Mouse (Mus musculus): ENCODE data around the gene Abcd3. TPM values are rescaled to one million over a fixed set of nuclear protein-coding genes. Genes with fewer than 3 reads are reported as not detected.

The Abcd3 gene
- total RNA-seq (2021), result 10 to 100 TPM; 47.4 to 48.7 TPM
- long read RNA-seq, experiment 1, transcript Abcd3-201 (23 exons, 3,489 nt), result major isoform, 60 of 71 reads
- long read RNA-seq, experiment 1, partial matches to known transcripts, result 4 of 71 reads
- long read RNA-seq, experiment 1, other reads (novel, unspliced or antisense), result 6 of 71 reads
- long read RNA-seq, experiment 2, transcript Abcd3-201 (23 exons, 3,489 nt), result major isoform, 41 of 55 reads
- long read RNA-seq, experiment 2, partial matches to known transcripts, result 5 of 55 reads
- long read RNA-seq, experiment 2, other reads (novel, unspliced or antisense), result 9 of 55 reads

- DNase-seq (ENCODE audit: low spot score in 2 of 2), result peak; percentile 73 to 83
These were observed at the start of gene Abcd3 for GRCm38 (mm10) chr3:121814877-121815548. Gene Abcd3 (minus strand): TSS chr3:121815302.

DNA sequence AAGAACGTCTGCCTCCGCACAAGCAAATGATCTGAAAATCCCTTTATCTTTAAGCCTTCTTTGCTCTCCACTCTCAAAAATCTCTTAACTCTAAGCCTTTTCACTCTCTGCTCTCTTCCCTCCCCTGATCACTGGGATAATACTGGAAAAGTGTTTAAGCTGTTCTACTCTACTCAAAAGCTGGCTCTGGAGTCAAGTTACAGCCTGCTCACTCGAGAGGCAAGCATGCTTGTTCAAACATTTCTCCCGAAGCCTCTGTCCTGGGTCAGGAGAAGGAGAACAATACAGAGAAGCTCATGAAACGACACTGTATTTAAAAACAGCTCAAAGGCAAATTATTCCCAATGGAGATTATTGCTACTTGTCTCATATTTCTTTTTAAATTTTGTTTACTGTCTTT, 44.0 kb upstream of the Abcd3 start:
- no peak for DNase-seq (ENCODE audit: low spot score in 2 of 2)

DNA sequence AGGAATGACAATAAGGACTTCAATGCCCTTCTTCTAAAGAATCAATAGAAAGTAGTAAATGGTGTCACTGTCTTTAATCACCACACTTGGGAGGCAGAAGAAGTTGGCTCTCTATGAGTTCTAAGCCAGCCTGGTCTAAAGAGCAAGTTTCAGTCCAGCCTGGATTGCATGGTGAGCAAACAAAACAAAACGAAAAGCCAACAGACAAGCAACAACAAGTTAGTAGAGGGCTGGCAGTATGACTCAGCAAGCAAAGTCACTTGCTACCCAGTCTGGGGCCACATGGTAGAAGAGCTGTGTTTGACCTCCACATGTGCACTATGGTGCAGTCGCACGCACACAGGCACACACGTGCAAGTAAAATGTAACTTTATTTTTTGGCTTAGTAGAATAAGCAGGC, 41.0 kb upstream of the Abcd3 start:
- no peak for DNase-seq (ENCODE audit: low spot score in 2 of 2)

DNA sequence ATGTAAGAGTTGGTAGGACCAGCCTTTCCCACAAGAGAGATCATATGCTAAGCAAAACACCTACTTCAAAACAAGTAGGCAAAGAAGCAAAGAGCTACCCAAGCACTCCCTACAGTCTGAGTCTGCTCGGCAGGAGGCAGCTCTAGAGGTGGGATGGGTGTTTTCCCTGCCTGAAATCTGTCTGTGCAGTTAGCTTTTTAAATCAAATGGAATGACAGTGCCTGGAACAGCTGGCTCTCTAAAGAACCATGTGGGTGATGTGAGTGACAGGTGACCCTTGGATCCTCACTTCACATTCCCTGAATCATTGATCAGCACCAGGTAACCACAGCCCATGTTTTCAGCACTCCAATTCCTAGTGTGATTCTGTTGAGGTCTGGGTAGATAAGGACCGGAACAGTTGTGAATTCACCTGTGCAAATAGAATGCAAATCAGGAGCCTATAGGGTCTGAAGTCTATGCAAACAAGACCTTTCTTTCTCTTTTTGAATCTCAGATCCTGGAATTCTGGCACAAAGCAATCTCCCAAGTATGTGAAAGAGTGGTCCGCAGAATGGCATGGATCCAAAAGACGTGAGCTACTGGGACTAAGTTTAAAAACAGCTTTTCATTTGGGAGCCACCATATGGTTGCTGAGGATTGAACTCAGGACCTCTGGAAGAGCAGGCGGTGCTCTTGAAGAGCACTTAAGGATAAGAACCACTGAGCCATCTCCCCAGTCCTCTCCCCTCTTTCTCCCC, 38.8 kb upstream of the Abcd3 start:
- peak in 1 of 2 experiments; percentile 3 for DNase-seq (ENCODE audit: low spot score in 2 of 2)

DNA sequence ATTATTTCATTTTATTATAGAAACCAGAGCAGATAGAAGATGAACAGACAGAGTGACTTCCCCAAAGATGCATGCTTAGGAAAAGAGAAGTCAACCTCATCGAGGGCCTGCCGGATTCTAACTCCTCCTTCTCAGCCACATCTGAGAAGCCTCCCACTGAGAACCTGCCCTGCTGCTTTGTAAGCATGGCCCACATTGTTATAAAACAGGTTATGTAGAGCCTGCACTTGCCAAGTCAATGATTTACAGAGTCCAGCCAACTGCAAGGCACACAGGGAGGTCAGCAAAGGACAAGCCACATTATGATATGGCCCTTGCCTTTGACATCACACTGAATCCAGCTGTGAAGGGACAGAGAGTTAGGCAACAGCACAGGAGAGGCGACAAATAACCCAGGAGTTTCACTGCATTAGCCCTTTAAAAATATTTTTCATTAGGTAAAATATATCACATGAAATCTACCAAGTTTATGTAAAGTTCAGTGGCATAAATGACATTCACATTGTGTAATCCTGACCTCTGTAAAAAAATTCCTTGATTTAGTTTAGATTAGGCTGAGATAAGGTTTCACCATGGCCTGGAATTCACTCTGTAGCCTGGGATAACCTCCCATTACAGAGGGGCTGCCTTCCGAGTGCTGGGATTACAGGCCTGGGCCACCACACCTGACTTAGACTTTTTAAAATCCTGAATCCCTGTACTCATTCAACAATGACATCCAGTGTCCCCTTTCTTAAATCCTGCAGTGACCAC, 37.1 kb upstream of the Abcd3 start:
- DNase-seq (ENCODE audit: low spot score in 2 of 2), result no peak

DNA sequence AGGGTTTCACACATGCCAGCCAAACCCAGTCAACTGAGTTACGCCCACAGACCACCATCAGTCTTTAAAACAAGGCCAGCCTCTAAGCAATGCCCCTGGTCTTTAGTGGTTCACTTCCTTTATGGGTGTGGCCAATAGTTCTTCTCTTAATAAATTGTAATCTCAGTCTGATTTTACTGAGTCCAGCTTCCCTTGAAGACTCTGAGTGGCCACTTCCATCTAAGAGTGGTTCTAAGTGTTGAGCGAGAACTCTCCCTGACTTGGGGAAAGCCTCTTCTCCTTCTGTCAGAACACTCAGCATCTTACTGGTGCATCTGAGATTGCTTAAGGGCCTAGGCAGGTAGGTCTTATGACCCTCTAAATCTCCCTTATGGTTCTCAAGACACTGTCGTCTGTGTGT, 35.9 kb upstream of the Abcd3 start:
- DNase-seq (ENCODE audit: low spot score in 2 of 2), result no peak

DNA sequence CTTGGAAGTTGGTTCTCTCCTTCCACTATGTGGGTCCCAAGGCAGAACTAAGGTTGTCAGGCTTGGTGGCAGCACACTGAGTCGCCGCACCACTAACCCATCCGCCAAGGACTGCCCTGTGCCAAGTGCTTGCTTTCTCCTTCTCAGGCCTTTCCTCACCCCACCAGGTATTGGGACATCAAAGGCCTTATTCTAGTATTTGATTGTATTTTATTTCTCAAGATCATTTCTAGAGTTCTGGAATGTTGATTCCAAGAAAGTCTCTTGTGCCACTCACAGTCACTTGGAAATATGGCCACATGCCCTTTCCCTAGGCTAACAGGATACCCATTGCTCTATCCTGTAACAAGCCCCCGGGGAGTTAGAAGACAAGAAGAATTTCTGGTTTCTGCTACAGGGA, 35.3 kb upstream of the Abcd3 start:
- DNase-seq (ENCODE audit: low spot score in 2 of 2), result no peak

DNA sequence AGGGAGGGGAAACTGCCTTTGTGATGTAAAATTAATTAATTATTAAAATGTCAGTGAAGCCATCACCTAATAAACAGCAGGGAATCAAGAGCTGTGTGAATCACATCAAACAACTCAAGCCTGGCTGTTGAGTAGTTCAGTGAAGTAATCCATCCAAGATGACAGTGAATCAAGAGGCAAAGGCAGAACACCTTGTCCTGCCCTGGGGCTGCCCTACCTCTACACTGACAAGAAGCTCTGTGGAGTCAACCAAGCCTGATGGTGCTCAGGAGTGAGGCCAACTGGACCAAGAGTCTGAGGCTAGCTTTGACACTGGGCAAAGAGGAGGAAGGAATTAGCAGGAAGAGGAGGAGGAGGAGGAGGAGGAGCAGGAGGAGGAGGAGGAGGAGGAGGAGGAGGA, 32.2 kb upstream of the Abcd3 start:
- DNase-seq (ENCODE audit: low spot score in 2 of 2), result no peak

- DNase-seq (ENCODE audit: low spot score in 2 of 2), result no peak
These were observed 29.6 kb upstream of the Abcd3 start for GRCm38 (mm10) chr3:121844658-121845057.

- no peak for DNase-seq (ENCODE audit: low spot score in 2 of 2)
These were observed 28.9 kb upstream of the Abcd3 start for GRCm38 (mm10) chr3:121844013-121844412.

DNA sequence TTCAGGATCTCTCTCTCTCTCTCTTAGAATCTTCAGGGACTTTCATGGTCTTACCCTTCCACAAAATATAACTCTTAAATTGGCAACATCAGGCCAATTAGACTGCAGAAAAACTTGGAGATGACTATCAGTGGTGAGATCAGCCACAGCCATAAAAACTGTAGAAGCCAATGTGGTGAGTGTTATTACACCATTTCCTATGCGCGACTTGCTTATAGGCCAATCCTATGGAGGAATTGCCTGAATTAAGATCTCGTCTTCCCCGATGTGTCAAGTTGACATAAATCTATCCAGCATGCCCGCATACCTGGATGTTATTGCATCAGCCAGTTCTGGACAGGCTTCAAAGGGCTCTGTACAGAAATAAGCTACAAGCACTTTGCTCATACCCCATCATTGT, 28.2 kb upstream of the Abcd3 start:
- DNase-seq (ENCODE audit: low spot score in 2 of 2), result no peak

DNA sequence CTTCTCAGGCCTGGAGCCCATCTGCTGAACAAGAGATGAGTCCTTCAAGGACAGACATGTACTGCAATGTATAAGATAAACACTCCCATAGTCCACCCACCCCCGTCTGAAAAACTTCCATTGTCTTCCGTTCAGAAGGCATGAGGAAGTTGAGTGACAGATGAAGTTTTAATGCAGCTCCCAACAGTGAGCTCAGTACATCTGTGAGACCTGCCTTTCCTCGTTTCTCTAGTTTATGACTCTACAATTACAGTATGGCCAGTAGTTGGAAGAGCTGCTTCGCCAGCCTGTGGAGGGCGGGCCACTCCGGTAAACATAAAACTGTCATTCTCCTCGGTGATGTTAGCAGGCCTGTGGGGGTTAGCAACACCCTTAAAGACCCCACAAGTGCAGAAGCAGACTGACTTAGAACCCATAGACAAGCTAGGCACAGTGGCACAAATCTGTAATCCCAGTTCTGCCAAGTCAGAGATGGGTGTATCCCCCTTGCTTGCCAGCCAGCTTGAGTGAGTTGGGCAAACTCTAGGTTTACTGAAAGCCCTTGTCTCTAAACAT, 27.3 kb upstream of the Abcd3 start:
- DNase-seq (ENCODE audit: low spot score in 2 of 2), result no peak

DNA sequence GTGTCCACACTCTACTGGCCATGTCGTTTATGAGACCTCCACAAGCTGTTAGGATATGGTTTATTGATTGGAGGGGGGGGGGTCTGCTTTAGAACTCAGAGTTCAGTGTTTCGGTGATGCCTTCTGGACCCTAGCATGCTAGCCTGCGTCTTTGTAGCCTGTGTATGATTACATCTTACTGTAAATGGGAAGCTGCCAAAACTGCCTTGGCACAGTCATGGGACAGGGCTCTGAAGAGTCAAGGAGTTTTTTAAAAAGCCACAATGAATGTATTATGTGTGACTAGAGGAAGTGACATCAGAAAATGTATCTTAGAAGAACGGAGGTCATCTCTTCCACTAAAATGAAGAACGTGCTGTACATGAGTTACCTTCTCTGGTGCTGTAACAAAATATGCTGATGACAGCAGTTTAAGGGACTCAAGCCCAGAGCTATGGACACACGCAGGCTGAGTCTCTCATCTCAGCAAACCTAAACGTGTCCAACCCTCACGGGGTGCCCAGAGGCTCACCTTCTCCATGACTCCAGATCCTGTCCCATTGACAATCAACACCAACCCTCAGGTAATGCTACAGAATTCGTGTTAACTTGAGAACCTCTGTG, 26.4 kb upstream of the Abcd3 start:
- no peak for DNase-seq (ENCODE audit: low spot score in 2 of 2)

- no peak for DNase-seq (ENCODE audit: low spot score in 2 of 2)
These were observed 25.2 kb upstream of the Abcd3 start for GRCm38 (mm10) chr3:121840351-121840750.

- DNase-seq (ENCODE audit: low spot score in 2 of 2), result no peak
These were observed 19.6 kb upstream of the Abcd3 start for GRCm38 (mm10) chr3:121834732-121835131.

- no peak for DNase-seq (ENCODE audit: low spot score in 2 of 2)
These were observed 19.1 kb upstream of the Abcd3 start for GRCm38 (mm10) chr3:121834250-121834649.

DNA sequence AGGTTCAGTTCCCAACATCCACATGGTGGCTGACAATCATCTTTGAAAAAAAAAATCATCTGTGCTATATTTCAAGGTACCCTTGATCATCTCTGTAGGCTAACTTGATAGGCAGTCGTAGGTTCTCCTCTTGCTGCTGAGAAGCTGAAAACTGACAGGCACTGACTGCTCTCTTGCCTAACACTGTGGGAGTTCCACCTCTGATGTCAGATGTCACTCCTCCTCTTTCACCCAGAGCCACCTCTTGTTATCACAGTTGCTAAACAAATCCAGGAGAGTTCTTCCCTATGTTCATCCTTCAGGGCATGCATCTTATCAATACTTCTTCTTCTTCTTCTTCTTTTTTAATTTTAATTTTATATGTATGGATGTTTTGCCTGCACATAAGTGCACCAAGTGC, 10.0 kb upstream of the Abcd3 start:
- DNase-seq (ENCODE audit: low spot score in 2 of 2), result no peak

DNA sequence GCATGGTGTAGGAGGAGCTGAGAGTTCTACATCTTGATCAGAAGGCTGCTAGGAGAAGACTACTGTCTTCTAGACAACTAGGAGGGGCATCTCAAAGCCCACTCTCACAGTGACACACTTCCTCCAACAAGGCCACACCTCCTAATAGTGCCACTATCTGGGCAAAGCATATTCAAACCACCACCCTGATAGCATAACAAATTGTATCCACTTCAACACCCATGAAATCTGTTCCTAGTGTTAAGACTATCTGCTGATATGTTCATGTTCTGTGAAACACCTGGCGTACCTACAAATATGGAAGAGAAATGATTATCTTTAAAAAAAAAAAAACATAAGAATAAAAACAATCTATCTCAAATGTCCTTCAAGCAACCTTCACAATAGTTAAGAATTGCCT, 9.2 kb upstream of the Abcd3 start:
- no peak for DNase-seq (ENCODE audit: low spot score in 2 of 2)

DNA sequence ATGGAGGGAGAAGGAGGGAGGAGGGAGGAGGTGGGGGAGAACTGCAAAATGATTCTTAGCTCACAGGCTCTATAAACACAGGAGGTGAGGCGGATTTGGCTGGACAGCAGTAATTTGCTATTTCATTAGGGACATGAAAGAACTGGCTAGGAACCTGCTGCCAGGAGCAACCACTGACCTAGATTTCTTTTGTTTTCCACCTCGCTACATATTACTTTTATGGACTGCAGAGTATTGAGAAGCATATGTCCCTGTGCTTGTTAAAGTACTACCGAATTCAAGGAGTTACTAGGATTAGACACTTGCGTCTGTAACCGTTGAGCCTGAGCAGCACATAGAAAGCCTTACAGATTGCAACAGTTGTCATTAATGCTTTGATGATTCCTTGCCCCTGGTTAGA, 7.5 kb upstream of the Abcd3 start:
- no peak for DNase-seq (ENCODE audit: low spot score in 2 of 2)

DNA sequence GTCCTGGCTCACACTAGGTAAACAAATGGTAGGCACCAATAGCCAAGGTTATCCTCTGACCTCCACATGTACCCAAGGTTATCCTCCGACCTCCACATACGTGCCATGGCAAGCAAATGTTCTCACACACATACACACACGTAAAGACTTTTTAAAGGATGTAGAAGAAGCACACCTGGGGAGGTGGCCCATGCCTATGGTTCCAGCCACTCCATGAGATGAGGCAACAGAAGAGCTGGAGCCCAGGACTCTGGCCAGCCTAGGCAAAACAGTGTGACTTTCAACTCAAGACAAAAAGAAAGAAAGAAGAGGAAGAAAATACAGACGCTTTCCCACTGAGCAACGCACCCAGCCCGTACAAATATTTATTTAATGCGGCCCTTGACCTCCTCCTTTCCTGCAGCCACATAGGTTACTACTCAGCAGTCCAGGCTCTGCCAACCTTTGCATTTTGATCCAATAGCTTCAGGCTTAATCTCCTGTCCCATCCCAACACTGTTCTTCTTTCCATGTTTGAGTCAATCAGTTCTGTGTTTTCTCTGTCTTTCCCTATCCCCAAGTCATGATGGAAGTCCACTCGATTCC, 6.5 kb upstream of the Abcd3 start:
- no peak for DNase-seq (ENCODE audit: low spot score in 2 of 2)

Measured in left cerebral cortex, adult 18-20 months (tissue).